Mouse (Mus musculus): ENCODE data around the gene Lnx2. TPM values are rescaled to one million over a fixed set of nuclear protein-coding genes. Genes with fewer than 3 reads are reported as not detected.

Gene Lnx2
- total RNA-seq, 2 experiments from 2014 or later, result 5.8 to 5.9 TPM

DNA sequence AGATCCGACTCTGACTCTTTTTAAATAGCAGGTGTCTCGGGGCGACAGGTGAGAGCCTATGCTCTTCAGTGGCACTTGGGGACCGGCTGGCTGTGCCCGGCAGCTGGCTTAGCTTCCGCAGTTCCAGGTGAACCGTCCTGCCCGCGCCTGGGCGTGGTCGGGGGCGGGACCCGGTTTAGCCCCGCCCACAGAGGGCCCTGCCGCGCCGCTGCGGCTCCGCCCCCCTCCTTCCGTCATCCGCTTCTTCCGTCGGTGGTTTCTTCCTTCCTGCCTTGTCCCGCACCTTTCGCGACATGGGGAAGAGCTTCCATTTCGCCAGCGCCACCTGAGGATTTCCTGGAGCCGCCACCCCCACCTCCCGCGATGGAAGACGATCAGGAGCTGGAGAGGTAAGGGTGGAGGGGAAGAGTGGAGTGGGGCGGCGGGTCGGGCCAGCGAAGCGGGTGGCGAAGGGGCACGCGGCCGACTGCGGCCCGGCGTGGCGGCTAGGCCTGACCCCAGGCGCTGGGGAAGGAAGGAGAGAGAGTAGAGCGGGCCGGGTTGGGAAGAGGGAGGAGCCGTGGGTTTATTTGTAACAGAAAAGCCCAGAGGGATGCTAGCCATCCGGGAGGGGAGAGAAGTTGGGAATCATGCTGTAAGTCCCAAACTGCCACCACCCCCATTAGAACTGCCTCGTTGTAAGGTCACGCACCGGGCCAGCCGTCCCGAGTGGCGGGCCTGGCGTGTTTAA lies 1.1 kb upstream of the Lnx2 start:
- peak; percentile 85 to 91 for DNase-seq (ENCODE audit: low spot score in 2 of 2)

DNA sequence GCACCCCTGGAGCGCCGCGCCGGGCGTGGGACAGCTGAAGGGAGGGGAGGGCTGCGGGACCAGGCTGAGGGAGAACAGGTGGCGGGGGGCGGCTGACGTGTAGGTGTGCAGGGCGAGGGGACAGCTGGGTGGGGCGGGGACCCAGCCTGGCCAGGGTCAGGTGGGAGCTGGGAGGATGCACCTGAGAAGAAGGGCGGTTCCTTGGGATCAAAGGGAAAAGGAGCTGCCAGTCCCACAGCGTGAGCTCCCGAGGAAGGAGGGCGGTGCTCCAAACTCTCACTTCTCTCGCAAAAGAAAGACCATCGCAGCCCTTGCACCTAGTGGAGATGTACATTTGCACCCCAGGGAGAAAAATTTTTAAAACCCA lies 396 bp upstream of the Lnx2 start, which contains the start of gene Polr1d:
Gene Polr1d, plus strand, starts transcription at position 252 of the 367 bp plus-strand sequence.
- peak in 1 of 2 experiments; percentile 5 for DNase-seq (ENCODE audit: low spot score in 2 of 2)

DNA sequence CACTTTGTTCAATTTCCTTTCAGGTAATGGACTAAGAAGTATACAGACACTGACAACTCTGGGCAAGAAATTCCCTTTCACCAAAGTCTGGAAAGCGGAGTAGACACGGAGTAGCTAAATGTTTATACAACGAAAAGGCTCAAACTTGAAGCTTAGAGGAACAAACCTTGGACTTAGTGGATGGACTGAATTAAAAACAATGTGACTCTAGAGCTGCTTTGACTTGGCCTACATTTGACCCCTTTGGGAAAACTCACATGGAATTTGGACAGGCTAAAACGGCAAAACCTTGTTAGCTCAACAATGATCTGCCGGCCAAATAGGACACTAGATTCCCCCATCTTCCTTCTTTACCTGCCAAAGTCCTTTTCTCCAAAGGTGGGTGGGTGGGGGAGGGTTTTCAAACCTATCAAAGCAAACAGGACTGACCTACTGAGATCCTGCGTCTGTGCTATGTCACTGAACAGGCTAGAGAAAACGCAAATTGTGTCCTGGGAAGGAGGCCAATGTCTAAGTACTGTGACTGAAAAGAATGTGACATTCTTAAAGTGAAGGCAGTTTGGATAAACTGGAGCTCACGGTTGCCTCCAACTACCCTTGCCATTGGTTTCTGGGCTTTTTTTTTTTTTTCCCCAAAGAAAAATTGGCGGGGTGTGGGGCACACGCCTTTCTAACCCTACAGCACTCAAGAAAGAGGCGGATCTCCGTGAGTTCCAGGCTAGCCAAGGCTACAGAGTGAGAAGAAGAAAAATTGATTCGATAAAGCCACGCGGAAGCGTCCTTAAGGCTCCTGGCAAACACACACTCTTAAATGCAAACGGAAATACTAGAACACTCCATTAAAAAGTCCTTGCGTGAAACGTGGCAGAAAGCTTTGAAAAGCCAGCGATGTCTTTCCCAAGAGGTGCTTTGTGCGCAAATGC lies 1.0 kb downstream of the Lnx2 start:
- no peak for DNase-seq (ENCODE audit: low spot score in 2 of 2)

DNA sequence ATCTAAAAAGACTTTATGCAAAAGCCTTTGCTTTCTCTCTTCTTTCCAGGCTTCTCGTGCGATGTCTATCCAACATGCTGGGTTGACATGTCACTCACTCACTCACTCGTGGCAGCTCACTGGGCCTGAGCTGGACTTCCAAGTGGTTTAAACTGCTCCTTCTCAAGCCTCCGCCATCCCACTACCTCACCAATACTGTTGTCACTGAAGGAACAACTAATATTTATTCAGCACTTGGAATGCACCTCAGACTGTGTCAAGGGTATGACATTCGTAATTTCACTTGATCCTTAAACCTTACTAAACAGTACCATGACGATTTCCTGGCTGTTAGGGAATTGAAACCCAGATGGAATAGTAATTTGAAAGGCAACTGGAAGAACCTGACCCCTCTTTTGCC lies 2.6 kb downstream of the Lnx2 start:
- DNase-seq (ENCODE audit: low spot score in 2 of 2), result no peak

DNA sequence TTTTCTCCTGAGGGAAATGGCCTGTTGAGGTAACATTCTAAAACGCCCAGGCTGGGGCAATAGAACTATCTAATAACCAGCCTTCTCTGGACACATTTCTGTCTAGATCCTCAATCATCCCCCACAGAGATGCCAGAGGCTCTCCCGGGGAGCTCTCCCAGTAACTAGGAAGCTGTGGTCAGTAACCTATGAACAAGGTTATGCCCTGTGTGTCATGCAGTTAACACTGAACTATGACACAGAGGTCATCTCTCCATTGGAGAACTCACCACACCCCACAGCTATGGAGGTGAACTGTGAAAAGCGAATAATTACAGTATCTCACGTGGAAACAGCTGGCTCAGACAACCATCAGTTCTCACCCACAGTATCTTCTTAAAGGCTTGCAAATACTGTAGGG lies 4.5 kb downstream of the Lnx2 start:
- no peak for DNase-seq (ENCODE audit: low spot score in 2 of 2)

DNA sequence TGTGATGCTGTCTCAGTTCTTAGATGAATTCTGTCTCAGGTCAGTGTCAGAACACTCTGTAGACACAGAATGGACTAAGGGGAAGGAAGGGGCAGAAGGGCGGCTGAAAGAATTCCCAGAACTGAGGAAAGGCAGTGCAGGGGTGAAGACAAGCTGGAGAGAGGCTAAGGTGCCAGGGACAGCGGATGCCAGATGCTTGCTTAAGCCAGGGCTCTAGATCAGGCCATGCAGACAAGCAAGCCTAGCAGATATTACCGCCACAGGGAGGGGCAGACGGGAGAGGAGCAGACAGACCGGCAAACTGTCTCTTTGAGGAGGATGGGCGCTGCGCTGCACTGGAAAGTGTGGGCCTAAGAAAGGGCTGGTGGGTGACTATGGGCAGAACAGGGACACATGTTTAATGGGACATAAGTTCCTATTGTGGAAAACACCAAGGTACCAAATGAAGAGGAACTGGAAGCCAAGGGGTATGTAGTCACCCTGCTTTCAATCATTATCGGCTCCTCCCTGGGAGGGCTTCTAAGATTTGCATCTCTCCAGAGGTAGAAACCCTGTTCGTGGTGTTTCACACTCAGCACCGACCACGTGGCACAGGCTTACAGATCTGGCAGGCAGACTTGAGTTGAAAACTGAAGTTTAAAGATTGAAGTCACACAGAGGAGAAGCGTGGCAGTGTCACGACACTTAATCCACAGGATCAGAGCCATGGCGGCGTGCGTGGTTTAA lies 5.4 kb downstream of the Lnx2 start:
- no peak for DNase-seq (ENCODE audit: low spot score in 2 of 2)

DNA sequence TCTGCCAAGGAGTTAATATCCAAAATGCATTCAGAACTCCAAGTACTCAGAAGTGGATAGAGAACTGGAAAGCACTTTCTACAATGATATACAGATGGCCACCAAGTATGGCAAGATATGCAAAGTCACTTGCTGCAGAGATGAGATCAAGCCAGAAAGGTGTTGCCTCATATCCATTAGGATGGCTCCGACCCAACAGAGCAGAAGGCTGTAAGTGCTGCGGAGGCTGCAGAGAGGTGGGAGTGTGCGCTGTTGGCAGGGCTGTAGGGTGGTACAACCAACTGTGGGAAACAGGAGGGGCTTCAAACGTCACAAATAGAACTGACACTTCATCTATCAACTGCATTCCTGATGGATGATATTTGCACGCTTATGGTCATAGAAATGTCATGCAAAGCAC lies 7.5 kb downstream of the Lnx2 start:
- peak; percentile 81 to 93 for DNase-seq (ENCODE audit: low spot score in 2 of 2)

DNA sequence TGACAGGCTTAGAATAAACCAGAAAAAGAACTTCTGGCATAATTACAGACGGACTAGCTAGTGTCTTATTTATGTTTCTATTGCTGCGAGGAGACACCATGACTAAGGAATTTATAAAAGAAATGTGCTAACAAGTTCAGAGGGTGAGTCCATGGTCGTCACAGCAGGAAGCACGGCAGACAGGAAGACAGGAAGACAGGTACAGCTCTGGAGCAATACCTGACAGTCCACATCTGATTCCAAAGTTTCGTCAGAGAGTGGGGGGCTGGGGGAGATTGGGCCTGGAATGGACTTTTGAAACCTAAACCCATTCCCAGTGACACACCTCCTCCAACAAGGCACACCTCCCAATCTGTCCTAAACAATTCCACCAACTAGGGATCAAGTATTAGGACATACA lies 9.4 kb downstream of the Lnx2 start:
- no peak for DNase-seq (ENCODE audit: low spot score in 2 of 2)

DNA sequence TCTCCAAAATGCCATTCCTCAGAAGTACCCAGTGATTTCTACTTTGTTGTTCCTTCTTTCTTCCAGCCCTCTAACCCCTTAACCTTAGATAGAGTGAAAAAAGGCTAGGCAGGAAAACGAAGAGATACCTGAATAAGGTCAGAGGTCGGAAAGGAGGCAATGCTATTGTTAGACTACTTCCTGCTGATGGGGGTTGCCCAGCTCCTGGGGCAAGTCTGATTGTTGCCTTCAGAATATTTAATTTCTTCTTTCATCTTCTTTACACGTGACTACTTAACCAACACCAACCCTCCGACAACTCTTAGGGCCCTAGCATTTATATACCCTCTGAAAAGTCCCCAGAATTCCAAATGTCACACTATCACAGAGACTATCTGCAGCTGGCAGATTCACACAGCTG lies 10.3 kb downstream of the Lnx2 start:
- DNase-seq (ENCODE audit: low spot score in 2 of 2), result no peak

DNA sequence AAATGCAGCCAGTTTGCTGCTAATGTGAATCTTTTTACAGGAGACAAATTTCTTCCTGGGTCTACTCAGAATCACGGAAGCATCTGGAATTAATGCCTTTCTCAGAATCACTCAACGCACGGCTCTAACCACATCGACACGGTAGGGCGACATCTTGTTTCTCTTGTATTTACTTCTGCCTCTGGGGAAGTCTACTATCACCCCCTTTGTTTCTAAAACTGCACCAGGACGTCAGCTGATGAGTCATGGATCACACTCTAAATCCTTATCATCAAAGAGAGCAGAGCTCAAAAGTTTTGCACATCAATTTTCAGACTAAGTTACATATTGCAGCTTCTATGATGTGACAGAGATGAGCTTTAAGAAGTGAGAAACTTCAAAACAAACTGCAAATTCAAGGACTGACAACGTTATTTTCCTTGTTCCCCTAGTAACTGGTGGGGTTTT lies 13.1 kb downstream of the Lnx2 start:
- no peak for DNase-seq (ENCODE audit: low spot score in 2 of 2)

DNA sequence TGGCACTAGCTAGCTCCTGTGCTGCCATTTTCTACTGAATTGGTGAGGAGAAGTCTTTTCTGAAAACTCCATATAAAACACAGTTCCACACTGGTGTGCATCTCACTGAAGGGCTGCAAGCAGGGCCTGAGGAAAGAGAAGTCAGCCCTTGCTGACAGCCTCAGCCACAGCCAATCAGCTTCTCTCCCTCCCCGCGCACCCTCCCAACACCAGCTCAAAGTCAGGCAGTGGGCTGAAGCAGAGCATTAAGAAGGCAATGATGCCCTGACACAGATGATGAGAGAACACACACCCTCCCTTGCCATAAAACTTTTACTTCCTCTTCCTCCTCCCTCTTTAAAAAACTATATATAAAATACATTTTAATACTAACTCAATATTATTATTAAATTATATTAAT lies 16.4 kb downstream of the Lnx2 start:
- DNase-seq (ENCODE audit: low spot score in 2 of 2), result no peak

DNA sequence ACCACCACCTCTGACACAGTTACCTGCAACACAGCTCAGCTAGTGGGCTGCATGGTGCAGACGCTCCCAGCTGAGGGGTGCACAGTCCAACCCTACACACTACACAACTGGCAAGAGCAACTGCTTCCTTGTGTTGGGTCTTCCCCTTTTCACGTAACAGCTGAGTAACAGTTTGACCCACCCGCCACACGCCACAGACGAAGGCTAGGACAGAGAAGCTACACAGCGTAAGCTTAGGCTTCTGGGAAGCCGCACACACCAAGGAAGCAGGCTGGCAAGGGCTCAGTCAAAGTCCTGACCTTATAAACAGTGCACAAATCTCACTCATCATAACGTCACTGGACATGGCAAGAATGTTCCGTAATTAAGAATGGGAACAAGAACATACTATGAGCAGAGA lies 17.1 kb downstream of the Lnx2 start:
- no peak for DNase-seq (ENCODE audit: low spot score in 2 of 2)

DNA sequence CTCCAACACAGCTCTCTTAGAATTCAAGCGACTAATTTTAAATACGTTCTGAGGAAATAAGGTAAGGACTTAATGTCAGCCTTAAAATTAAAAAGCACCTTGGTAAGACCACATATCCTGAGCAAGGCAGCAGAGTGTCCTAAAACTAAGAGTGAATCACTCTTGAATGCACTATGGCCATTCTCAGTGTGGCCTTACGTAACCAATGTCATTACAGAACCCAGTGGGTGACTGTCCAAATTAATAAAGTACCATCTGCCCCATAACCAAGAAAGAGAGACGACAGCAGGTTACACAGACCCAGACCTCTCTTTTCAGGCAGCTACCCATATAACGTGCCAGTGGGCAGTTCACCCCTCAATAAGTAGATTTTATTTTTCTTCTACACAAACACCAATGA lies 17.7 kb downstream of the Lnx2 start:
- DNase-seq (ENCODE audit: low spot score in 2 of 2), result no peak

DNA sequence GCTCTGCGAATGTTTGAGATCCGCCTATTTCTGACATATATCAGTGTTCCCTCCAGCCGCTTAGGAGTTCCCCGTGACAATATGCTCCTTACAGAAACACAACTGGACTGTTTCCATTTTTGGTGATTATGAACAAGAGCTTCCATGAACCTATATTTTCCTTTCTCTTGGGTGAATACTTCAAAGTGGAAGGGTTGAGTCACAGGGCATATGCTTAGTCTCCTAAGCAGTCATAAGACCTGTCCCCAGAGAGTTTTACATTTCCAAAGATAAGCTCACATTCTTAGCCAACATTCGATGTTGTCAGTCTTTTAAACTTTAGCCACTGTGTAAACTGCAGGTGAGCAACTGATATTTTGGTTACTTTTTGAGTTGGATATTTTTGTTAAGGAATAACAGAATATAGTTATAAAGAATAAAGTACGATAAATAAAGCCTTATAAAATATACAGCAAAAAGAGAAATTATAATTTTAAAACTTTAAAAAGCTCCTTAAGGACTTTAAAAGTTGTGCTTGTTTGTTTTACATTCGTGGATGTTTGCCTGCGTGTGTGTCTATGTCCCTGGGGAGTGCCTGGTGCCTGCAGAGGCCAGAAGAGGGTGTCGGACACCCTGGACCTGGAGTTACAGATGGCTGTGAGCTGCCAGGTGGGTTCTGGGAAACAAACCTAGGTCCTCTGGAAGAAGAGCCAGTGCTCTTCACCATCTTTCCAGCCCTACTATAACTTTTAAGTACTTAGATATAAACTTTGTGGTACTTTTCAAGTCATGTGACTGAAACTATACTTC lies 18.6 kb downstream of the Lnx2 start:
- DNase-seq (ENCODE audit: low spot score in 2 of 2), result no peak

DNA sequence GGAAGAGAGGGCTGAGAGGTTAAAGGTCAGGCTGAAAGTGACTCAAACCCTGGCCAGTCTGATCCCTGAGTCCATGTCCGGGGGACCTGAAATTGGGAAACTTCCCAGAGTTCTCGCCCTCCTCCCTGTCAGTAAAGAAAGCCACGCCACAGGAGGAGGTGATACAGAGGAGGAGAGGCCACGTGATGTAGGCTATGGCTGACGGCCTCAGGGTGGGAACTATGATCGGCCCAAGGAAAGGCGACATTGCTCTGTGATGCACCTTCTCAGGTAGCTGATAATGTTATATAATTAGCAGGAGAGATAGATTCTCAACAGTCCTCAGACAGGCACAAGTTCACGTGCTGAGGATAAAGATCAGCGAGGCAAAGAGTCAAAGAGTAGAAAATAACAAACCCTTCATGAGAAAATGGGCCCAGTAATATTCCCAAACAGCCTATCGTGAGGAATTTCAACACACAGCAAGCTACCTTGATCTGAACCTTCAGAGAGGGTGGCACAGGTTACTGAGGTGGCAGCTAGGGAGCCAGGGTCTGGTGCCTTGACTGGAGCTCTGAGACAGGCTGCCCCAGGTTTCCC lies 19.6 kb downstream of the Lnx2 start:
- no peak for DNase-seq (ENCODE audit: low spot score in 2 of 2)

DNA sequence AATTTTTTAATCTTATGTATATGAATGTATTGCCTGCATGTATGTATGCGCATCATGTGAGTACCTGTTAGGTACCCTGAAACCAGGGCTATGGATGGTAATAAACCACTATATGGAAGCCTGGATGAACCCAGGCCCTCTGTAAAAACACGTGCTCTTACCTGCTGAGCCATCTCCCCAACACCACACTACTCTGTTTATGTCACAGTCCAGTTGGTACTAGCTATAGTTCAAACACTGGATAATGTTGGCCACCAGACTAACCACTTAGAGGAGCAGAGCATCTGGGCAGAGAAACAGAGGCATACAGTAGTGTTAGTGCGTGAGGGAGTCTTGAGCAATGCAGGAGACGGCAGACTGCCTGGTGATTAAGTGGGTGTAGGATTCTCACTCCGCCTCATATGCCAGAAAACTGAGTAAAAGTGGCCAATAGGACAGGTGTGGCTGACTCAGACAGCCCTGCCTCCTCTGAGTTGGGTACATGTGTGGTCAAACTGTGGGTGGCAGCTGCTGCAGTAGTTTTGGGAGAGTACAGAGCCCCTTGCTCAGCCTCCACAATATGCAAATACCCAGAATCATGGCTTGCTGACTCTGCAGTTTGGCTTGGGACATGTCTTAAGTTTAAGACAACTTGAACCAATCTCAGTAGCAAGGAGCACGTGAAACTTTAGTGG lies 20.7 kb downstream of the Lnx2 start:
- DNase-seq (ENCODE audit: low spot score in 2 of 2), result peak in 1 of 2 experiments; percentile 32

DNA sequence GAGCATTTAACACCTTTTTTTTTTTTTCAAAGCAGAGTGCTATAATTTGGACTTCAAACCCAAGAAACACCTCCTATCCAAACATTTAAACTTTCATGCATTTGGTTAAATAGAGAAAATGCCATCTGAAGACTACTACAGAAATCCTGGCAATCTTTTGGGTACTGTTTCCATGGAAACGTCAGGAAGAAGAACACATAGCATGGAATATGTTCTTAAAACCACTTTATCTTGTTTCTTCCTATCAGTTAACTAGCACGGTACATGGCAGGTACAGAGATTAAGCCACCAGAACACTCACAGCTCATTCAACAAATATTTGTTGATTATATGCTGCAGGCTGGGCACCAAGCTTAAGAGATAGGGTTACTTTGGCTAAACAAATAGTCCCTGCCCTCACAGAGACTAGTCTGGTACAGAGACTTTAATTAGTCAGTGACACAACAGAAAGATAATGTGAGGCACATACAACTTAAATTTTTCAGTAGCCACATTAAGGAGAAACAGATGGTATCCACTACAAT lies 21.6 kb downstream of the Lnx2 start:
- no peak for DNase-seq (ENCODE audit: low spot score in 2 of 2)

DNA sequence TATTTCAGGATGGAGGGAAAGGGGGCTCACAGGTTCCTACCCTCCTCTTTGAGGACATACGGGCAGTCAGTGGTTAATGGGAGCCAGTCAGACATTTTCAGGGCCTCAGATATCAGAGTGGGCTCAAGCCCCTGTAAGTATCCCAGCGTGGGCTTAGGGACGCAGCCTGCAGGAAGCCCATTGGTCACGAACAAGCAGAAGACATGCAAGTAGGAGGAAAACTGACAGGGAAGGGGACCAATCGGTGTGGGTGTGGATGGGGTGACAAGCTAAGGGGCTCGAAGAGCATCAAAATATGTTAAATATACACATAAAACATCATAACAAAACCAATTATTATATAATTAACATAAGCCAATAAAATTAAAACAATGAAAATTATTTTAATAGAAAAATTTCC lies 22.1 kb downstream of the Lnx2 start:
- no peak for DNase-seq (ENCODE audit: low spot score in 2 of 2)

DNA sequence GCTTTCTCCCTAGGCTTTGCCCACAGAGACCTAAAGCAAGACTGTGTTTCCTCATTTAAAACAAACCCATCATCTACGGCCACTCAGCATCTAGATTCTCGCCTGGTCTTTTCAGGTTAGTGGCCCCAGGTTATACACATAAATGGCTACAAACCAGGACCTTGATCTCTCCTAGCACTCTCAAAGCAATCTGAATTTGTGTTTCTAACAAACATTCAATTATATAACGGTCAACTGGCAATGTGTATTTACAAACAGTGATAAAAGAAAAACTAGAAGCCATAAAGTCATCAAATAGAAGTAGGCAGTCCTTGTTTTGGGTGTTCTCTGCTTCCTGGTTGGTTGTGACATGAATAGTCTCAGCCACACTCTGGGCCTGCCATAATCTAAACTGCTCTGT lies 22.9 kb downstream of the Lnx2 start:
- no peak for DNase-seq (ENCODE audit: low spot score in 2 of 2)

DNA sequence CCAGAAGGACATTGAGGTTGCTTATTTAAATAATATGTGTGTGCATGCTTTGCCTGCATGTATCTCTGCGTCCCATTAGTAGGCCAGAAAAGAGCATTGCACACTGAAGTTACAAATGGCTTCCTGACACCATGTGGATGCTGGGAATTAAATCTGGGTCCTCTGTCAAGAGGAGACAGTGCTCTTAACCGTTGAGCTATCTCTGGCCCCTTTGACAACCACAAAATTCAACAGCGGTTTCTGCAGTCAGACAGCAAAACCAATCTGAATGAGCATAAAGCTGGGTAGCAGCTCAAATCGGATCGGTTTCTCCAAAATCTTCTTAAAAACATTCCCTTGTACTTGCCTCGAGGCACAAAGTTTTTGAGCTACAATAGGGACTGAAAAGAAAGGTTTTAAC lies 23.3 kb downstream of the Lnx2 start:
- no peak for DNase-seq (ENCODE audit: low spot score in 2 of 2)

All from layer of hippocampus, adult 18-20 months (tissue).